Mouse (Mus musculus): Measurements from ENCODE around the gene Slc26a10. TPM values are rescaled to one million over a fixed set of nuclear protein-coding genes. Genes with fewer than 3 reads are reported as not detected.
"Not testable (repeated sequence)": the region's sequence is repeated elsewhere in the genome, so short reads cannot be mapped to it uniquely, and the experiment has no call there.

The Slc26a10 gene
- total RNA-seq, 2 experiments from 2014 or later: 4.8 to 5.1 TPM

DNA sequence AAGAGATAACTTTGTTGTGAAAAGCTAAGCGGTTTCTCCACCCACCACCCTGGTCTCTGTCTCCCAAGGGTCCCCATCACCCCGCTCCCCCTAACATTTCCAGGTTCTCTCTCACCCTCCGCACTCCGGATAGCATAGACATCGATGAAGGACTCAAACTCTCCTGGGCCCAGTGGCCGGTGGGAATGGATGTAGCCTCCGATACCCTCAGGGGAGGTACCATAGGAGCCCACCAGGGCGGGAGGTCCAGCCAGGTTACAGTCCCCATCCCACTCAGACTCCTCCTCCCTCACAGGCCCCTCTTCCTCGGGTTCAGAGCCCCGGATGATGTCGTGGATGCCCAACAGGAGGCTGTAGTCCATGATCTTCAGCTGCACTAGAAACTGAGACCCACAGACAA, 19.0 kb upstream of the Slc26a10 start:
- intact Hi-C loops (cut with DNase I): no loop called here
- DNase-seq: no peak

DNA sequence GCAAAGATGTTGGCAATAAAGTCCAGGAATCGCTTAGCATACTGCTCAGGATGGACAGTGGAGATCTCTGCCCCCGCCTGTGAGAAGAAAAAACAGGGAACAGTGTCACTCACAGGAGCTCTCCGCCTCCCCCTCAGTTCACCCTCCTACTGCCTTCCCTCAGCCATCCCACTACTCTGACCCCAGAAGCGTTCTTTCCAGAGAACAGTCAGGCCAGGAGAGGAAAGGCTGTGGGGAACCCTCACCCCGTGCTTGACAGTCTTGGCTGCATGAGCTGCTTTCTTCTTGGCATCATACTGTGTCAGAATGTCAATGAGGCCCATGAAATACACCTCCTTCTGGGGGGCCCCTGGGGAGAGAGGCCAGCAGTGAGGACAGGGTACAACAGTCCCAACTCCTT, 18.6 kb upstream of the Slc26a10 start:
- DNase-seq: no peak
- intact Hi-C loops (cut with DNase I): no loop called here

DNA sequence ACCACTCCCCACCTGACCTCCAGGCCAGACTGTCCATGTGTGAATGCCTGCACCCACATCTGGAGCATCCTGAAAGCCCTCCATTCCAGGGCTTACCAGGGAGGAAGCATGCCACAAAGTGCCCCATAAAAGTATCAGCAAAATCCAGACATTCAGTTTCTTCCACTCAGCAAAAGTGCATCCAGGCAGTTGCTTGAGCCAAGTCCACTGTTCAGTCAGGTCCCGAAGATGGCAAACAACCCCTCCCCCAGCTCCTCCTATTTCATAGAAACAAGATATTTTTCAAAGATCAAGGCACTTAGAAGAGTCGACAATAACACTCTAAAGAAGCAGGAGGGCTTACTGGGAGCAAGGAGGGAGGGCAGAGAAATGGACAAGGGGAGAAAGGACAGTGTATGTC, 18.0 kb upstream of the Slc26a10 start:
- intact Hi-C loops (cut with DNase I): no loop called here
- no peak for DNase-seq

DNA sequence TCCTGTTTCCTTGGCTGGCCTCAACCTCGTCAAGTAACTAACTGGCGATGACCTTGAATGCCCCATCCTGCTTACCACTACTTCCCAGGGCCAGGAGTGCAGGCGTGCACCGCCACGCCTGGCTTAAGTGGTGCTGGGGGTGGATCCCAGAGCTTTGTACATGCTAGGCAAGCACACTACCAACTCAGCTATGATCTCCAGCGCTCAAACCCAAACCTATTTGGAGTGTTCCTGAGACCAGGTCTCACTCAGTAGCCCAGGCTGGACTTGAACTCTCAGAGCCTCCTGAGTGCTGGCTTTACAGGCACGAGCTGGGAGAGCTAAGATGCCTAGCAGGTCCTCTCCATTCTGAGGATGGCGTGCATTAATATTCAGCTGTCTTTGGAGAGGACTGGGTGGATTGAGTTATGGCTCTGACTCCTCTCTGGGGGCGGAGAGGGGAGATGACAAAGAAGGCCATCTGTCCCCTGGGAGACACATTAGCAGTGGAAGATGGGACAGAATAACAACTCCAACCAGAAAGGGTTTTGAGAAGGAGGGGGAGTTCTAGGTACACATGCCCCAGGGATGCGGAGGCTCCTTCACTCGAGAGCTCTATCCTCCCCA, 17.2 kb upstream of the Slc26a10 start:
- intact Hi-C loops (cut with DNase I): no loop called here
- no peak for DNase-seq

DNA sequence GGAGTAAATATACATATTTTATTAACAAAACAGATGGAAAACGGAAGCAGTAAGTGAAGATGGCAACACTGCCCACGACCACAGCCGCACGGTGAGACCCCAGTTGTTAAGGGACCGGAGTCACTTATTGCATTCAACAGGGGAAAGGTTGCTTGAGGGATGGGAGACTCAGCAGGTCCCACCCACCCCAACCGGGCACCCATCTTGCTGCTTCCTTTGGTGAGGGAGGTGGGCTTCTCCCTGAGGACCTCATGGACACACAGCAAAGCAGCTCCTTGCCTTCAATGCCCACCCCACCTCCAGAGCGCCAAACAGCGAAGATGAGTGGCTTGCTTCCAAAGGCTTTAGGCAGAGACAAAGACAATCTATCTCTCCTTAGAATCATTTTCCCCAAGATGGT, 16.7 kb upstream of the Slc26a10 start:
- DNase-seq: no peak
- intact Hi-C loops (cut with DNase I): no loop called here

GRCm38 (mm10) chr10:127196392-127196791, 15.9 kb upstream of the Slc26a10 start:
- intact Hi-C loops (cut with DNase I): no loop called here
- peak; percentile 51 to 75 for DNase-seq

DNA sequence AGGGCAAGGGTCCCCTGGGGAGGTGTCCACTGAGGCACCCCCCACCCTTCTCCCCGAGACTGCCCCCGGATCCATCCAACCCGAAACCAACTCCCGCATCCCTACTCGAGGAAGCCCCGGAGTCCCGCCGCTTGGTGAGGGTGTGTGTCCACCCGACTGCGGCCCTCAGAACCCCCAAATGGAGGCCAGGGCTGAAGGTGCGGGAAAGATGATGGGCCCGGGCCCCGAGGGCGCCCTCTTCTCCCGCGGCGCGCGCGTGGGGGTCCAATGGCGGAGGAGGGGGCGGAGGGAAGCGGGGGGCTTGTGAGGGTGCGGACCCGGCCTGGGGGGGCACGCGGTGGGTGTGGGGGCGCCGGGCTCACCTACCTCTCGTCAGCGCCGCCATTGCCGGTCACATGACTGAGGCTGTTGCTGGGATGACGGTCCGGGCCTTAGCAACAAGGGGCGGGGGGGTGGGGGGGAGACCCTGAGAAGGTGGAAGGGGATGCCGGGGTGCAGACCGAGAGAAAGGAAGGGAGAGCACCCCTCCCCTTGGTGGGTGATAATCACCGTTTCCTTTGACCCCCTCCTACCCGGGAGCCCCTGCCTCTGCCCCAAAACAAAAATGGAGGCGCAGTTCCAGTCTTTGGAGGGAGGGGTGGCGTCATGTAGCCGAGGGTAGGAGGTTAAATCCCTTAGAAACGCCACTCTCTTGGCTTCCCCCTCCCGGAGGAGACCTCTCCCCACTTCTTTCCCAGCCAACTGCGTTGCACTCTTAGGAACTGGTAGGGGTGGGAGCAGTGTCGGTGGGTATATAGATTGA, 15.1 kb upstream of the Slc26a10 start, which contains the start of gene Dtx3:
Gene Dtx3 (minus strand): TSS at position 401 of the 802 bp plus-strand sequence.
- intact Hi-C loops (cut with DNase I): no loop called here
- DNase-seq: no peak

DNA sequence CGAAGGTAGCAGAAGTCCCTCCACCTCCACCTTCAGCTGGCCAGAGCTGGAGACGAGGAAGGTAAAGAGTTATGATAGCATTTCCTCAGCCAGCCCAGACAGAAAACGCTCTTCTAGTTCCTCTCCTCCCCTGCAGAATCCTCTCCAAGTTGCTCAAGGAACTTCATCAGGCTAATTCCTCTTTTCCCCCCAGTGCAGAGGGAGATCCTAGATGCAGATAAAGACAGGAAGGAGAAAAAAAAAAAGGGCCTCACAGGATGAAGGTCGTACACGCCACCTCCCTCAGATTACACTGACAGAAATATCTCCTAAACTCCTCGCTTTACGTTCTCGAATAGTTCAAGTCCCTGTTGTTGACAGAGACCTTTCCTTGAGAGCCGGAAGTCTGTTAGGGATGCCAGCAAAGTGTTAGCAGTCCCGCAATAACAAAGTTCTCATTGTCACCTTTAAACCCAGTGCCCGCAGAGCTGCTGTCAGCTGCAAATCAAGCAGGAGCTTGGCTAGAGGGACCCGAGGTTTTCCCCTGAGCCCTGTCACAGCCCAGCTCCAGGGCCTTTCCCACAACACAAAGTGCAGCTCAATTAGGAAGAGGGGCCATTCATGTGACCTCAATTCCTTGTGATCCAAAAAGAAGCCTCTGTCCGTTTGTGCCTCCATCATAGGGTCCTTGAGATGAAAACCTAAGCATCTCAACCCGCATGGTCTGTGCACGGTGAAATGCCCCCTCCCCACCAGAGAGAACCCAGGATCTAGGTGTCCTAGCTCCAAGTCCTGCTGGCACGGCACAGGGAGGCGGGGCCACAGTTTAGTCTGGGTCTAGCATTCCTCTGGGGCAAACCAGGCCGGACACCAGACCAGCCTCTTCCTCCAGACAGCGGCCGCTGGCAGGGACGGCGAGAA, 14.2 kb upstream of the Slc26a10 start:
- peak; percentile 68 to 70 for DNase-seq
- intact Hi-C loops (cut with DNase I): no loop called here

GRCm38 (mm10) chr10:127193011-127193410, 12.6 kb upstream of the Slc26a10 start:
- DNase-seq: no peak
- intact Hi-C loops (cut with DNase I): no loop called here

- intact Hi-C loops (cut with DNase I); DNase-seq: not testable (repeated sequence)
These were observed 11.5 kb upstream of the Slc26a10 start for GRCm38 (mm10) chr10:127192057-127192328.

DNA sequence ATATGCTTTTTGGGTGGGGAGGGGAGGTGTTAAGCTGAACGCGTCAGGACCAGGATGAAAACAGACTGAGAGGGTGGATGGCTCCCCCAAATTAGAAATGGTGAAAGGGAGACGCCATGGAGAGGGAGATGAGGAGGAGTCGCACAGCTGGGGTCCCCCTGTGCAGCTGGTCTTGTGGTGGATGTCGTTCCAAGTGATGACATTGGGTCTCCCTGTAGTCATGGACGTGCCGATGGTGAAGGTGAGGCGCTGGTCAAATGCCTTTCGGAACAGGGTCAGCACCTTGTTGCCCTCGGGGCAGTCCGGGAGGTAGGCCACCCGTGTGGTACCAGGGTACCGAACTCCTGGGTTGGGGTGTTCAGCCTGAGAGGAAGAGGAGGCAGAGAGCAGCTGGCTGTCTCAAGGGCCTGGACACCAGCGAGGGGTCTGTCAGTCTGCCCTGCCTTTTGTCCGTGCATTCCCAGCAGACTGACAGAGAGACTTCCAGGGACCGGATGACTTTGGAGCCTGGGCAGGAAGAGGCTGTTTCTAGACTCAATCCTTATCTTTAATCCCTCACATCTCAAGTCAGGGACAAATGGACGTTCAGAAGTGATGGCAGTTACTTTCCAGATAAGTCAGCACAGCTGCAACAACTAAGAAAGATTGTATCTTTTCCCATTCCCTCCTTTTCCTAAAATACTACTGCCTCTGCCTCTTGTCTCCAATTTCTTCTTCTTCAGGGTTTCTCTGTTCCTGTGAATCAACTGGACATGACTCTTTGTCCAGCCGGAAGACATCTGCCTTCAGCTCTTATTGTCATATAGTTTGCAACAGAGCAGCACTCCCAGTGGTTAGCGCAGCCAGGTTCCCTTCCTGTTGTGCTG, 11.0 kb upstream of the Slc26a10 start:
- intact Hi-C loops (cut with DNase I): no loop called here
- no peak for DNase-seq

DNA sequence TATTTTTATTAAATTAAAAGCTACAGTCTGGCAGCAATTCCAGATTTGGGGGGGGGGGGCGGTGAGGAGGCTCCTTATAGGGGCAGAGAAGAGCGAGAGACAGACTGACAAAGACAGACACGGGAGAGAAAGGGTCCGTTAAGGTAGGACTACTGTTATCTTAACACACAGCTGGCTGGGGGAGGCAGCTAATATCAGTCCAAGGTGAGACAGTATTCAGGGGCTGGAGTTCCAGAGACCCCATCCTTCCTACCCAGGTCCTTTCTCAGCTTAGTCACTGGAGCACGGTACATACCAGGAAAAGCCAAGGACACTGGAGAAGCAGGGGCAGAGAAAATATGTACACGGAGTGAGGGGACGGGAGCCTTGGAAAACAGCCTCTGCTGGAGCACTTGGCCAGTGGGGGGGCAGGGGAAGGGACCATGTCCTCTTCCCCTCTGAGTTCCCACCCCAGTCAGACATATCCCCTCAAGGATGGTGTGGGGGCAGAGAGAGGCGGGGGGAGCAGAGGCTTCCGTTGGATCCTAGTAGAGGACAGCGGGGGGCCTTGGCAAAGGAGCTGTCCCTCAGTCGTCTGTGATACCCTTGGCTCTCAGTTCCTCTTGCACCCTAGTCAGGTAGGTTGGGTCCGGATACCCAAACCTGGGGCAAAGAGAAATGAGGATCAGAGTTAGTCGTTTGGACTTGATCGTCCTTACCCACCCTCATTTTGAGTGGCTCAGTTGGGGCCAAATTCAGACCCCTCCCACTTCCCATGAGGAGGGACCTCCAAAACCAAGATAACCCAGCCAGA, 10.1 kb upstream of the Slc26a10 start:
- intact Hi-C loops (cut with DNase I): no loop called here
- DNase-seq: peak in 1 of 2 experiments; percentile 2

DNA sequence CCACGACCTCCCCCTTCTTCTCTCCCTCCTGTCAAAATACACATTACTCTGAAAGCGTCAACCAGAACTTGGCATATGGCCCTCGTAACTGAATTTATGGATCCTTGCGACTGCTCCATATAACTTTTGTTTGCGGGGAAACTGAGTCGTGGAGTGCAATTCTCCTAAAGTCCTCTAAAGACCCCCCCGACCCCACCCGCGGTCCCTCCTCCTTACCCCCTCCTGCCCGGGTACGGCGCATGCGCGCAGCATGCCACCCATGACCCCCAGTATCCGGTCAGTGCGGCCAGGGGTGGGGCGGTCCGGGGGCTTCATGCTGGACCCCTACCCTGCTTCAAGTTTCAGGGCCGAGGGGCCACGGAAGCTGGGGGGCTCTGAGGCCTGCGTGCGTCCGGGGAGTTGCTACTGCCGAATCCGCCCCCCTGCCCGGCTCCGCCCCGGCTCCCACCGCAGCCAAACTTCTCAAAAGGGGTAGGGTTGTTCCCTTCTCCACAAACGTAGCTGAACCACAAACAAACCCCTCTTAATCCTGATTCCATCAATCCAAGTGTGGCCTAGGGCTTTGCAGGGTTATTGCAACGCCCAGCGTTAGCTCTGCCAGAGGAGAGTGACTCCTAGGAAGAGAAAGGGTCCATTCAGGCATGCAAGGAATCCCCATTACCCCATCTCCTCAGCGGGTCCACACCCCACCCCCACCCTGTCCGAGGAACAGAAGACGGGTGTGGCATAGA, 9.4 kb upstream of the Slc26a10 start, which contains the start of gene Arhgef25:
Gene Arhgef25 (minus strand): TSS at position 433 of the 731 bp plus-strand sequence.
- intact Hi-C loops (cut with DNase I): no loop called here
- peak; percentile 69 to 78 for DNase-seq

DNA sequence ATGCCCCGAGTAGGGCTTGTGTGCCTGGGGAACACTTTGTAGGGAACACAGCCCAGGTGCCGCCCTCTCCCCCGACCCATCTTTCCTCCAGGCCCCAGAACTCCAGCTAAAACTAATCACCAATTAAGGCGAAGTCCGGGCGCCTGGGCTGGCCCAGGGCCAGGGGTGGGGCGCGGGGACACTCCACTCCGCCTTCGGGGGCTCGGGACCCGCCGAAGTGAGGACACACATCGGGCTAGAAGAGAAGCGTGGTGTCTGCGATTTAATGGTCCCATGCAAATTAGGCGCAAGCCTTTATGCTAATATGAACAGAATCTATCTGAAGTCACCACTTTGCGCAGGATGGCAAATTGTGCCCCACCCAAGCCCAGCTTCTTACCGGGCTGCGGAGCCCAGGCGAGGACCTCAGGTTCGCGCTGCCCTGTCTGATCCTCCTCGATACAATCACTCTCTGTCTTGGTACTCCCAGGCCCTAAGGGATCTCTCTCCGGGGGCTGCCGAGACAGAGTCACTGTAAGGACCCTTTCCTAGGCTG, 8.7 kb upstream of the Slc26a10 start:
- DNase-seq: peak; percentile 53 to 59
- intact Hi-C loops (cut with DNase I): no loop called here

DNA sequence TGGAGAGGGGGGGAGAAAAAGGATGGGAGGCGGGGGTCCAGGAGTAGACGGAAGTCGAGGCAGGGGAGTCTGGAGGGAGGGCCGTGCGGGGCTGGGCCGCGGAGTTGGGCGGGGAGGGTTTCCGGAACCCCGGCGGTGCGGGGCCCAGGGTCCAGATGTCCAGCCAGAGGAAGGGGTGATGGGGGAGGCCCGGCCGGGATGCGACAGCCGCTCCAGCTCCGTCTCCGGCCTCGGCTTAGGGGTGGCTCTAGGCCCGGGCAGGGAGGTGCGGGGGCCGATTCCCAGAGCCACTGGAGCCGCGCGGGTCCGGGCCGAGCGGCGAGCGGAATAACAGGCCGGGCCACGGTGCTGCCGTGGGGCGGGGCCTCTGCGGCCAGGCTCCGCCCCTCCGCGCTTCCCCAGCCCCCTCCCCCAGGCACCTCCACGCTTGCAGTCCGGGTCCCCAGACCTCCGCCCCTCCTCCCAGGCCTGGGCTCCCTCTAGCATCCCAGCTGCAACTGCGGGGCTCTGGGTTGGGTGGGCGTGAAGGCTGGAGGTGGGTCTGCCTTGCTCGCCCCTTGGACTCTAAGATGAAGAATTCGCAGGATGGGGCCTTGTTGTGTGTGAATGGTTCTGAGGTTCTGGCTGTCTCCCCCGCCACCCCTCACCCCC, 8.1 kb upstream of the Slc26a10 start:
- peak in 1 of 2 experiments; percentile 67 for DNase-seq
- intact Hi-C loops (cut with DNase I): no loop called here

DNA sequence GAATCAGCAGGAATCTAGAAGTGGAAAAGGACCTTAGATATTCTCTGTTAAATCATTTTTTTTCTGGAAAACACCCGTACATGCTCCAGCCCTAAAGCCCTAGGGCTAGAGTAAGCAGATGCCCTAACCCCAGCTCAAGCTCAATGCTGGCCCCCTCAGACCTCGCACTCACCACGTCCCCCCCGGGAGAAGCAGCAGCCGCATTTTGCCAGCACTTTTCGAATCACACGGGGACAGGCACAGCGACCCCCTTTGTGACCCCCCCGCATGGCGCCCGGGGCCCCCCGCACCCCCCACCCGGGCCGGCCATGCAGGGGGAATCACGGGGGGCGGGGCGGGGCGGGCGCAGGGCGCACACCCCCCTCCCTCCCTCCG, 7.6 kb upstream of the Slc26a10 start:
- no peak for DNase-seq
- intact Hi-C loops (cut with DNase I): no loop called here

GRCm38 (mm10) chr10:127187371-127188078, 7.1 kb upstream of the Slc26a10 start:
- intact Hi-C loops (cut with DNase I): no loop called here
- DNase-seq: no peak
